Mouse (Mus musculus) embryonic fibroblast, embryonic 13.5 days (primary cell): ENCODE measurements at regions not wholly inside any gene's neighbourhood (a gene's known extent, or its start where the extent isn't known, plus 50 kb on each side); places are given as distances from the start of the nearest gene placed in this dataset.
"Not testable (repeated sequence)": the region's sequence is repeated elsewhere in the genome, so short reads cannot be mapped to it uniquely, and the experiment has no call there.

Source experiments
- H3K27ac ChIP-seq: 2 replicates; pipeline ENCODE4 v1.5.1; 2012; ENCODE audit warnings: low read length, control low read depth, inconsistent platforms; ENCODE audit not compliant: insufficient read depth
- H3K4me1 ChIP-seq: 2 replicates; pipeline ENCODE4 v1.6.1; 2011; ENCODE audit warnings: low read length; ENCODE audit not compliant: control insufficient read depth, insufficient read depth
- H3K4me3 ChIP-seq: 2 replicates; pipeline ENCODE4 v1.5.1; 2011; ENCODE audit warnings: mild to moderate bottlenecking, control low read depth, low read length; ENCODE audit not compliant: insufficient read depth
- CTCF ChIP-seq: IDR thresholded peaks from 2 replicates; pipeline ENCODE4 v1.5.1; 2011; ENCODE audit warnings: mild to moderate bottlenecking, control low read depth, low read length, moderate library complexity, borderline replicate concordance; ENCODE audit not compliant: insufficient read depth
- POLR2A ChIP-seq: IDR thresholded peaks from 2 replicates; pipeline ENCODE4 v1.6.1; 2011; ENCODE audit warnings: low read depth, mild to moderate bottlenecking, control low read depth, low read length, moderate library complexity

GRCm38 (mm10) chr6:13006596-13006995 is 63.0 kb upstream of the Tmem106b start:
- H3K4me1 ChIP-seq: no peaks in the 10 kb centered on the region
- H3K4me3 ChIP-seq: no peak overlapping the region
- no peak overlapping the region for H3K27ac ChIP-seq
- no peak for TF ChIP-seq CTCF
- TF ChIP-seq POLR2A: no peak

GRCm38 (mm10) chr6:12994701-12995100 is 74.9 kb upstream of the Tmem106b start:
- Histone ChIP-seq H3K4me1 (no peaks in the 10 kb centered on the region), H3K27ac (no peak overlapping the region), H3K4me3 (no peak overlapping the region)
- TF ChIP-seq POLR2A: no peak
- TF ChIP-seq CTCF: no peak

GRCm38 (mm10) chr6:12993772-12994171 is 75.8 kb upstream of the Tmem106b start:
- Histone ChIP-seq H3K4me1 (no peaks in the 10 kb centered on the region), H3K27ac (no peak overlapping the region), H3K4me3 (no peak overlapping the region)
- no peak for TF ChIP-seq POLR2A
- TF ChIP-seq CTCF: no peak

GRCm38 (mm10) chr6:12977184-12977897 is 92.2 kb upstream of the Tmem106b start:
- Histone ChIP-seq H3K4me1 (no peaks in the 10 kb centered on the region), H3K27ac (no peak overlapping the region), H3K4me3 (no peak overlapping the region)
- TF ChIP-seq POLR2A: no peak
- TF ChIP-seq CTCF: no peak

GRCm38 (mm10) chr6:12971604-12972003 is 98.0 kb upstream of the Tmem106b start:
- no peak overlapping the region for H3K27ac ChIP-seq
- H3K4me1 ChIP-seq: no peaks in the 10 kb centered on the region
- no peak overlapping the region for H3K4me3 ChIP-seq
- TF ChIP-seq POLR2A (no peak), CTCF (no peak)

- no peak overlapping the region for H3K4me3 ChIP-seq
- H3K4me1 ChIP-seq: no peaks in the 10 kb centered on the region
- no peak overlapping the region; the same call in 1 of the 2 replicates for H3K27ac ChIP-seq
- TF ChIP-seq POLR2A (no peak), CTCF (no peak)
These were observed 102.3 kb upstream of the Tmem106b start for GRCm38 (mm10) chr6:12967291-12967690.

- H3K27ac ChIP-seq: no peak overlapping the region
- TF ChIP-seq POLR2A: no peak
- no peak for TF ChIP-seq CTCF
- H3K4me1 ChIP-seq: no peaks in the 10 kb centered on the region
- no peak overlapping the region for H3K4me3 ChIP-seq
These were observed 111.8 kb upstream of the Tmem106b start for GRCm38 (mm10) chr6:12957797-12958196.

GRCm38 (mm10) chr6:12911610-12912009 is 157.9 kb upstream of the Tmem106b start:
- no peaks in the 10 kb centered on the region for H3K4me1 ChIP-seq
- TF ChIP-seq CTCF (no peak), POLR2A (no peak)
- H3K4me3 ChIP-seq: no peak overlapping the region
- H3K27ac ChIP-seq: no peak overlapping the region

- TF ChIP-seq CTCF (no peak), POLR2A (no peak)
- Histone ChIP-seq H3K4me3 (no peak overlapping the region), H3K4me1 (no peaks in the 10 kb centered on the region), H3K27ac (no peak overlapping the region)
These were observed 143.7 kb upstream of the Thsd7a start for GRCm38 (mm10) chr6:12892929-12893328.

GRCm38 (mm10) chr6:12876947-12877346 is 127.7 kb upstream of the Thsd7a start:
- not testable (repeated sequence) for H3K4me1 ChIP-seq, H3K27ac ChIP-seq, H3K4me3 ChIP-seq

- no peak overlapping the region for H3K4me3 ChIP-seq
- H3K27ac ChIP-seq: no peak overlapping the region
- TF ChIP-seq POLR2A (no peak), CTCF (no peak)
- H3K4me1 ChIP-seq: no peaks in the 10 kb centered on the region
These were observed 127.2 kb upstream of the Thsd7a start for GRCm38 (mm10) chr6:12876366-12876765.
